Mouse (Mus musculus) right cerebral cortex, postnatal 4 days (tissue): ENCODE measurements around the gene Gm11444.
A peak's percentile ranks its signal among the peaks of the same experiment; 100 is the strongest.

ENCODE experiments used
- DNase-seq: peaks from one replicate; pipeline ENCODE4 v3.0.0-alpha.2; 2022

The Gm11444 gene

DNA sequence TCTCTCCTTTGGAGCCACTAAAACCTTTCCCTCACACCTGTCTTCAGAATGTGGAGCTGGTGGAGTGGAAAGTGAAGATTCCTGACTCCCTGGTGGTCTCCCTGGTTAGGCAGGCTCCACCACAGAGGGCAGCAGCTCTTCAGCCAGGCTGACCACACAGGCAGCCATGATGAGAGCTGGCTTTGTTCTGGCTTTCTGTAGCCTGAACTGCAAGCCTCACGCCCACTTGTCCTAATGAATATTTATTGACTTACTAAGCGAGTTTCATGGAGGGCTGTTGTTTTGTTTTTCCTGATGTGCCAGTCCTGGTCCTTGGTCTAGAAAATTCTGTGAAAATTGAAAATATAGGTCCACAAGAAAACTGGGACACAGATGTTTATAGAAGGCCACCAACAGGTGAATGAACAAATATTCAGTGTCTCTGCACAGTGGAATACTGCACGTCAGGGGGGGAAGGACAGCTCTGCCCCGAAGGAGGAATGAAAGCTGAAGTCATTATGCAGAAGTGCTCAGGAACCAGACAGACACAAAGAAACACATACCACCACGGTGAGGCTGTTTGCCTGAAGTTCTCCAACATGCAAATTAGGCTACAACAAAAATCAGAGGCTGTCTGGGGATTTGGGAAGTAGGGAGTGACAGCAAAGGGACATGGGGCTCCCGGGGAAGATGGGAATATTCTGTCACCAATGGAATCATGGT is 8.0 kb upstream of the Gm11444 start:
- no peak for DNase-seq

DNA sequence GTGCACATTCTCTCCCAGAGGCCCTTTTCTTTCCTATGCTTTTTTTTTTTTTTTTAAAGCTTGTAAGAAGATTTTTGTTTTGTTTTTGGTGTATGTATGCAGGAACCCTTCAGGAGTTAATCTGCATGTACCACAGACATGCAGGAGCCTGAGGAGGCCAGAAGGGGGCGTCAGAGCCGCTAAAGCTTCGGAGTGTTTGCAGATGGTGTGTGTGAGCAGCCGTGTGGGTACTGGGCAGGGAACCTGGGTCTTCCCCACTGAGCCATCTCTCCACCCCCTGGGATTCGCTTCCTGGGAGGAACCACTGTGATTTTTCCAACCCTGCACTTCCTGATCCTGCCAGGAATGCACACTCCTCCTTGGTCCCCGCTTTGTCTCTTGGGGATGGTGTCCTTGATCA is 625 bp upstream of the Gm11444 start:
- DNase-seq = no peak

DNA sequence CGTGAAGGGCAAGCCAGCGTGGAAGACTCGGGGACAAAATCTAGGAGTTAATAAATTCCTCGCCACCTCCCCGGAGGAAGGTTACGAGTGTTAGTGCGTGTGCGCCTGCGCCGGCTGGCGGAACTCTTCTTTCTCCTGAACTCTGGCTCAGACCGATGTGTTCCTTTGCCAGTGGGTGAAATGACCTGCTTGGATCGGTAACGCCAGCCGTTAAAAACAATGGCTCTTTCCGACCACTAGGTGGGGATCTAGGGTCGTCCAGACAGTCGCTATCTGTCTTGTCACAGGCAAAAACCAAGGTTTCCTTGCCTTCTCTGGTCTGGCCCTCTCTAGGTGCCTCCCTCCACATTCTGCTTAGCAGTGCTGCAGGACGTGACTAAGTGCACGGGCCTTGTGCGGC is 1.1 kb downstream of the Gm11444 start:
- no peak for DNase-seq

DNA sequence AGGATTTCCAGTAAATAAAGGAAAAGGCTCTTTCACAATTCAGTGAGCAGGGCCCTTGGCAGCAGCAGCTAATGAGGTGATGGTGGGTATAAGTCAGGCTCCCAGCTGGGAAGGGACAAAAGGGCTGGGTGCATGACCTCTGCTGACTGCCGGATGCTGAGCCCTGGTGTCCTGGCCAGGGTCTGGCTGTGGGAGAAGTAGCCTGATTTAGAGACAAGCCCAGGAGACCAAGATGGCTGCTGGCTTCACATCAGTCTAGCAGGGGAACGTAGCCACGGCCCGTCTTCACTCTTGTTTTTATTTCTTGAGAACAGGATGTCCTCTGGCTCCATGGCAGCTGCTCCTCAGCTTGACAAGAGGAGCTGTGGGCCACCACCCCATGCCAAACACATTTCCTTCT is 3.6 kb downstream of the Gm11444 start:
- no peak for DNase-seq

DNA sequence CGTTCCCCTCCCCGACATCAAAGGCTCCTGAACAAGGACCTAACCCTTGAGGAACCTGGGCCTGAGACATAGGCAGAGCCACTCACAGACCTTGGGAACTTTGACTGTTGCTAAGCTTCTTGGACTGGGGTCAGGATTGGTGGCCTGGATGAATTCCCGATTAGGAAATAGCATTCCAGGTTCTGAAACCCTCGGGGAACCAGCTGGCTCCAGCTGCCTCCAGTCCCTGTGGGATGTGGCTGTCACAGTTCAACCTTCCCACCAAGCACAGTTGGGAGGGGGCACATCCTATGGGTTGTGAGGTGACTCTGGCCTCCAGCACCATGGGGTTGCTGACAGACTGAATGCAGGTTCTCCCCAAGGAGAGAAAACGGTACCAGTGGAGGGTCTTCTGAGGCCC is 4.2 kb downstream of the Gm11444 start:
- no peak for DNase-seq

DNA sequence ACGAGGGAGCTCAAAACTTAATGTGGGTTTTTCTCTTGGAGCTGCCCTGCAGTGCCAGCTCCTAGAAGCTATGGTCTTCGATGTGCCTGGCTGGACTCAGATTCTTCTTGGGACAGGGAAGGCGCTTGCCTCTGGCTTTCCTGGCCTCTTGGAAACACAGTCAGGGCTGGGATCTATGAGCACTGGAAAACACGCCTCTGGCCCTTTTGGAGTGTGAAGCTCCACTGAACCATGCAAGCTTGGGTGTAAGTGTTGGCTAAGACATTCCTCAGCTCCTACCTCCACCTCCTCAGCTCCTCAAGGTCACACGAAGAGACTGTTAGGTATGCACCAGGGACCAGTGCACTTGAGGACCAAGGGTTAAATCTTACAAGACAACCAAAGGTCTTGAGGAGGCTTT is 5.2 kb downstream of the Gm11444 start:
- DNase-seq = no peak

DNA sequence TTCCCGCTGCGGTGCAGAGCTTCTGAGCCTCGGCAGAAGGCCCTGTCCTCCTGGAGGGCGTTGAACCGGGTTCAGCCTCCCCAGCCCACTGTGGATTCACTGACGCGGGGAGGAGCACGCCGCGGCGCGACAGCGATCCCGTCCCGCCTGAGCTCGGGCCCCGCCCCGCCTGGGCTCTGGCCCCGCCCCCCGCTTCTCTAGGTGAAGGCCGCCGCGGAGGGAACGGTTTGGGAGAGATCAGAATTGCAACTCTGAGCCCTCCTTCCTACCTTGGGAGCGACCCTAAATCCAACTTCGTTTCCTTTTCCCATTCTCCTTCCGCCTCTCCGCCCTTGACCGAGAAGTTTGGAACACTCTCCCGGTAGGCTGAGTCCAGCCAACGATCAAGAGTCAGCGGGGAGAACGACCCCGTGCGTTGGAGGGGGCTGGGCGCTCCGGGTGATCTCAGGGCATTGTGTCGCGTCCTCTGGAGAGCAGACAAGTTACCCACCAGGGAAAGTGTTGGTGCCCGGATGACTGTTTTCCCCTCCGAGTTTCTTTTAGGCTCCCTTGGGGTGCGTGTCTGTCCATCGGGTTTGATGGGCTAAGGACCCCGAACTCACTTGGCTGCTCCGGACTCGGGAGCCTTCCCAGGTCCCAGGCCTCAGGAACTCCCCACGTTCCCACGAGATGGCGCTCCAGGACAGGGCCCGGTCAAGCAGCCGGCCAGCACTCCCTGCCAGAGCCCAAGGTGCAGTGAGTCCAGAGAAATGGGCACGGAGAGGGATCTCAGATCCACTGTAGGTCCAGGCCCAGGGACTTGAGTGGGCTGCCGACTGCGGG is 5.8 kb downstream of the Gm11444 start:
- peak; percentile 82 for DNase-seq

DNA sequence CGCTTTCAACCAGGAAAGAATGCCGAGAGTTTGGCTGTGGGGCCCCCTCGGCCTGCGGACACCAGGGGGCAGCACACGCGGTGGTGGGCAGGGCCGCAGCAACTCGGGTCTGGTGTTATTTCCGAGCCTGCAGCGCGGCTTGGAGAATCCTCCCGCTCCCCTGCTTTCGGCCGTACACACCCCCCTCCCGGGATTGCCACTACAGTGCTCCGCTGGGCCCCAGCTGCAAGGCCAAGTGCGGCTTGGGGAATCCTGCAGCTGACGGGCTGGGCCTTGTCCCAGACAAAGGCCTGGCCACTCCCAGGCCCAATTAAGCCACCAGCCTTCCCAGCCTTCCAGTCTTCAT is 6.8 kb downstream of the Gm11444 start:
- peak; percentile 67 for DNase-seq

DNA sequence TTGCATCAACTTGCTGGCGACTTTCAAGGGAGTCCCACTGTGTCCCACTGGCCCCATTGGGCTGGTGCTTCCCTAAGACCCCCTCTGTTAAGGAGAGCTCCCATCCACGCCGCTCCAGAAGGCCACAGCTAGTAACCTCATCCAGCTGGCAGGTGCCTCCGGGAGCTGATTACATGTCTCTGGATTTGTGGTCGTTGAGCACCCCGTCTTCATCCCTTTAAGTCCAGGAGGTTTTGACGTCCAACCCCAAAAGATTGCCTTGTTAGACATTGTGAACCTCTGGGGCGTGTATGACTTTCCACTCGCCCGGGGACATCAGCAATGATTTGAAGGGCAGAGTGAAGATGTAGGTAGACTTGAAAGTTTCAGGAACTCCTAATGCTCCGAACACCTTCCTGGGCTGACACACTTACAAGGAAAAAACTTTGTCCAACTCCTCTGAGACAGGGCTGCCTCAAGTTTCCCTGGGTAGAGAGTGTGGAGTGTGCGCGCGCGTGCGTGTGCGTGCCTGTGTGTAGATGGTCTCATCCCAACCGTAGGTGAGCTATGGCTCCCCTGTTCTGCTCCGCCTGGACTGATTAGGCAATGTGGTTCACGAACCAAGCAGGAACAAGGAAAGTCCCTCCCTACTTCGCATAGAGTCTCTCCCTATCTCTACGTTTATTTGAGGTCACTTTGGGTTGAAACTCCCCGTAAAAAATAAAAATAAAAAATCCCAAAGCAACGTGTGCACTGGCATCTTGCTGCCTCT is 7.4 kb downstream of the Gm11444 start:
- no peak for DNase-seq

DNA sequence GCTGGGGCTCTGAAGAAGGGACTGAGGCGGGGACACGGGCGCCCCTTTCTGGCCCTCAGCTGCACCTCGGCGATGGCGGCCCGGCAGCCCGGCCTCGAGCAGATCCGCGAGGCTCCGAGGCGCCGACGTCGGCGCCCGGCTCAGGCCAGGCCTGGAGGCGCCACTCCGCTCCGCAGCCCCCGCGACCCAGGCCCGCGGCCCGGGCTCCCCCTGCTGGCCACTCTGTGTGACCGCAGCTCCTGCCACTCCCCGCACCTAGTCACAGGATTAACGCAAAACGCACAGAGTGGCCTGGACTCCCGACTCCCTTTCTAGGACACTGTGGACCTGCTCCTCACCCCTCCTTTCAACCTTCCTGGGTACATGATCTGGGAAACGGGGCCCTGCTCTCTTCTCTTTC is 8.2 kb downstream of the Gm11444 start:
- DNase-seq = peak; percentile 75

DNA sequence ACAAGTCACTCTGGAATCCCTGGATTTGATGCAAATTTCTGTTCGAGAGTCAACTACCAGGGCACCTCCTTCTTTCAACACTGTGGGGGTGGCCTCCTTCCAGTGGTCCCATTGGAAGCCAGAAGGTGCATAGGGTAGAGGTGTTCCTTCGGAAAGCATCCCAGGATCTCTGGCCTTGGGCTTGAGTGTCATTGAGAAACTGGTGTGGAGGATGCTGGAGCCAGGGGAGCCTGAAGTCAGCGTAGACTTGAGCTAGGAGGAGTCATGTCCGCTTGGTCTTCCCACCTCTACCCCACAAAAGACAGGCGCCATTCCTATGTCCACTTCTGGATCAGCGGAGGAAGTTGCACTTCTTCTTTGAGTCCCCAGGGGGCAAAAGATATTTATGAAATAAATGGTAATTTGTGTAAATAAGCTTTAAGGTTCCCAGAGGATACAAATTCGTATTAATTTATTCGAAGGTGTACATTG is 8.9 kb downstream of the Gm11444 start:
- no peak for DNase-seq

DNA sequence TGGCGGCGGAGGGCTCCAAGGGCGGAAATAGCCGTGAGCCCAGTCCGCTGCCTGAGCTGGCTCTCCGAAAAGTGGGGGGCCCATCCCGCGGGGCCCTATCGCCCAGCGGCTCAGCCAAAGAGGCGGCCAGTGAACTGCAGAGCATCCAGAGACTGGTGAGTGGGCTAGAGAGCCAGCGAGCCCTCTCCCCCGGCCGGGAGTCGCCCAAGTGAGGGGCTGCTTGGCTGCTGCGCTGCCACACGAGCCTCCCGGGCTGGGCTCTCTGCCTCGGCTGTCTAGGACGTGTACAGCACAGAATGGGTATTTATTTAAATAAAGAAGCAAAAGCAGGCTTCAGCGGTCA is 9.4 kb downstream of the Gm11444 start:
- DNase-seq = no peak

DNA sequence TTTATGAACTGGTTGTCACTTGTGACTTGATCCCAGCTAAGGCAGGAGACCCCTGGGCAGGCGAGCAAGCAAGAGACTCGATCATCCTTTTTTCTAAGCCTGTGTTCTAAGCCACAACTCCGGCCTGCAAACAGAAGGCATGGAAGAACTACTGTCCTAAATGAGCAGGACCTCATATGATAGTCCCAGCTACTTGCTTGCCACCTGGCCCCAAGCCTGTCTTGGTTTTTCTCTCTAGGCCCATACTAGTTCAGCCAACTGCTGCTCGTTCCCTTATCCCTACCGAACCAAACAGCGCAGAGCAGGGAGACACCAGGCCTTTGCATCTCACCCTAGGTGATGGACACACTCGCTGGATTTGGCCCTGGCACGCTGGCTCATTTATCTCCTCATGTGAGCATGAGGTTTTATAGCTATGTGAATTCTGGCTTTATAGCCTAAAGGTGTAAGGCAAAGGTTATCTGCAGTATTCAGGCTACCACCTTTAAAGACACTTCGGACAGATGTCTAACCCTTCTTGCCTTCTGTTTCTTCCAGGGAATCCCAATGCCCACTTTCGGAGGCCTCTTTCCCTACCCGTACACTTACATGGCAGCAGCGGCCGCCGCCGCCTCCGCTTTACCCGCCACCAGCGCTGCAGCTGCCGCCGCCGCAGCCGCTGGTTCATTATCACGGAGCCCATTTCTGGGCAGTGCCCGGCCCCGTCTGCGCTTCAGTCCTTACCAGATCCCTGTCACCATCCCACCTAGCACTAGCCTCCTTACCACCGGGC is 9.9 kb downstream of the Gm11444 start:
- no peak for DNase-seq

DNA sequence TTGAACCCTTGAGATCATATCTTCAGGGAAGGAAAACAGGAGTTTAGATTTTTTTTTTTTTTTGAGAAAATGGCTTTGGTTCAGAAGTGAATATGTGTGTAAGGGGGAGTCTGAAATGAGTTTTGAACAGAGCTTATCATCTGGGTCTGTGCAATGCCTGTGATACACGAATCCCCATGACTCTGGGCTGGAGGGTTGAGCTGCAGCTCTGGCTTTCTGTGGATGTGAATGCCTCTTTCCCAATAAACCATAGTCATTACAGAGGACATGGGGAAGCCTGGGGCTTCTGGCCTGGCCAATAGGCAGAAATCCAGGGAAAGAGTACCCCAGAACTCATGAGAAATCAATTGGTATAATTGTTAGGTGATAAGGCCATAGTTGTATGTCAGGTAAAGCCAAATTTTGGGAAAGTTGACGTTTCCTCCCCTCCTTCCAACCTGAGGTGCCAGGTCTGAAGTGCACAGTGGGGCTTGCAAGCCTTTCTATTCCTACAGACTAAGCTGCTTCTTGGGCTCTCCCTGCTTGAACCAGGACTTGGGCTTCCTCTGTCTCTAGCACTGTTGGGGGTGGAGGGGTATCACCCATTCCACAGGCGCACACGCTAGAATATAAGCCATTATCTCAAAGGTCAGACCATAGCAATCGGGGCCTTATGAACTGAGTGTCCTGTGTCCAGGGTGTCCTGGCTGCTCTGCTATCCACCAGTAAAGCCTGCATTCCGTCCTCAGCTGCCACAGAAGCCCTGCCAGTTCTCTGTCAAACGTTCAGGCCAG is 10.7 kb downstream of the Gm11444 start:
- no peak for DNase-seq

DNA sequence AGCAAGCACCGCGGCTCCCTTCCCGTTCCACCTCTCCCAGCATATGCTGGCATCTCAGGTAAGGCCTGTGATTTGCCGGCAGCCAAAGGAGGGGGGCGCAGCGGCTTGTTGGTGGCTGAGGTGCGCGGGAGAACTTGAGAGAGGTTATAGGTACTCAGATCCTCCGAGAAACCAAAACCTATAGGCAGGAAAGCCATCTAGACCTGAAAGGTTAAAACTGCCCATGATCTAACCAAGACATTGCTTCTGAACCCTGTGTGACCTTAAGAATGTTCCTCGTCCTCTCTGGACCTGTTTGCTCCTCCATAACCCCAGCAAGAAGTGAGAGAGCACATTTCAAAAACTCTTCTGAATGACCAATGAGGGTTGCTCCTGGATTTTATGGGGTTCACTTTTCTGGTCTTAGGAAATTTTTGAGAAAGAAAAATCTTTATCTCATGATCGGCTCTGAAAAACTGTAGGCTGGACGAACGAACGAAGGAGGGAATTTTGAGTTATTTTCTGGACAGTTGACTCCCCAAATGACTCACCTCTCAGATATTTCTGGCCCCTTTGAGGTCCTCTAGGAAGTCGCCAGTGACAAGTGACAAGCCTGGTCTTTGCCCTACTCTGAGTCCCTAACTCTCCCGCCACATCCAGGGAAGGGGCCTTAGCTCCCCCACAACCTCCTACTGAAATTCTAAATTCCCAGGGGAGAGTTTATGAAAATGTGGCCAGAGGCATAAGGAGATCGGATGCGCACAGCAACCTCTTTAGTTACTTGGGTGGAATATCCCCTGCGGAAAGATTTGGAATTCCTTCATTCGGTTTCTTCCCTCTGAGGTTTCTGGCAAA is 11.5 kb downstream of the Gm11444 start:
- no peak for DNase-seq

DNA sequence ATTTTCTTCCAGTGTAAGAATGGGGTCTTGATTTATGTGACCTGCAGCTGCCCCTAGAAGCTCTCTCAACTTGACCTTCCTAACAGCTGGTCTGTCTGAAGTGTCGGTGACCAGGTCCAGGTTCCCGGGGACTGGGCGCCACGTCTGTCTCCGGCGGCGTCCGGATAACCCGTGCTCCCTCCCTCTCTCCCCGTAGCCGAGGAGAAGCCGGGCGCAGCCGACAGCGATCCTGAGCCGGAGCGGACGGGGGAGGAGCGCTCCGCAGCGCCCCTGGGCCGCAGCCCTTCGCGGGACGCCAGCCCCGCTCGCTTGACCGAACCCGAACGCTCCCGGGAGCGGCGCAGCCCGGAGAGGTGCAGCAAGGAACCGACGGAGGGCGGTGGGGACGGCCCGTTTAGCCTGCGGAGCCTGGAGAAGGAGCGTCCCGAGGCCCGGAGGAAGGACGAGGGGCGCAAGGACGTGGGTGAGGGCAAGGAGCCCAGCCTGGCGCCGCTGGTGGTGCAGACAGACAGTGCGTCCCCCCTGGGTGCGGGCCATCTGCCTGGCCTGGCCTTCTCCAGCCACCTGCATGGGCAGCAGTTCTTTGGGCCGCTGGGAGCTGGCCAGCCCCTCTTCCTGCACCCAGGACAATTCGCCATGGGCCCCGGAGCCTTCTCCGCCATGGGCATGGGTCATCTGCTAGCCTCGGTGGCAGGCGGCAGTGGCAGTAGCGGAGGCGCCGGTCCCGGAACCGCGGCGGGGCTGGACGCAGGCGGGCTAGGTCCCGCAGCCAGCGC is 12.3 kb downstream of the Gm11444 start:
- DNase-seq = no peak

DNA sequence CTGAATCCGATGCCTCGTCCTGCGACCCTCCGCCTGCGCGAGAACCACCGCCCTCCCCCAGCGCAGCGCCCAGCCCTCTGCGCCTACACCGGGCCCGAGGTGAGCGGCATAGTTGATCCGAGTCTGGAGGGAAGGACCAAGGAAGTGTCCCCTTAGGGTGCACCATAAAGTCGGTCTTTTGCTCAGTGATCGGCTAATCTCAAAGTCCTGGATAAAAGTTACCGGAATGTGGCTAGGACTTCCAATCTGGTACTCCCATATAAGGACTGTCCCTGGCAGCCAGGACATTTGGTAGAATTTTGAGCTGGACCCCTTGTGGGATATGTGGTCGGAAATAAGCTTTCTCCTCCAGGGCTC is 12.9 kb downstream of the Gm11444 start:
- DNase-seq = no peak

DNA sequence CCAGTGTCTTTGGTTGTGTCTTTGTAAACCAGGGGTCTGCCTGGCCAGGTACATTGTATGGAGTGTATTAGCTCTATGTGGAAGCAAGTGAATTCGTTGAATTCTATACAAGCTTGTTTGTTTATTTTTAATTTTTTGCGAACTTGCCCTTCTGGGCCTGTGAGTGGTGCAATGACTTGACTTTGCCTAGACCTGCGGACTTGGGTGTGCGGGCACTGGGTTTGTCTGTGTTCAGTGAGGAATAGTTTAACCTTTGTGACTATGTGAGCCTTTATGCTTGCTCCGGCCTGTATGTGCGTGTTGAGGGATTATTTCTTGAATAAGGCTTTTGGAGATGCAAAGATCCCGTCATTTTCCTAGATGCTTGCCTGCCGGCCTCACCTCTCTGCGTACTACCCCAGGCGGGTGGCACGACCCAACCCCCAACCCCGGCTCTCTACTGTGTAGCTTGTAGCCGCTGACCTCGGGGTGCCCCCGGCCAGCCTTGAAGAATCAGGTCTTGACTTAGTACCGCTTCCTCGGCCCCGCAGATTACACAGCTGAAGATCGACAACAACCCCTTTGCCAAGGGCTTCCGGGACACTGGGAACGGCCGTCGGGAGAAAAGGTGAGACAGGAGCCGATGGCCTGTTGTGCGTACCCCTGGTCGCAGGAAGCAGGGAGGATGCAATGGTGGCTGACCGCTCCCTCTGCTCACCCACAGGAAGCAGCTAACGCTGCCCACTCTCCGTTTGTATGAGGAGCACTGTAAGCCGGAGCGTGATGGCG is 13.4 kb downstream of the Gm11444 start:
- no peak for DNase-seq

DNA sequence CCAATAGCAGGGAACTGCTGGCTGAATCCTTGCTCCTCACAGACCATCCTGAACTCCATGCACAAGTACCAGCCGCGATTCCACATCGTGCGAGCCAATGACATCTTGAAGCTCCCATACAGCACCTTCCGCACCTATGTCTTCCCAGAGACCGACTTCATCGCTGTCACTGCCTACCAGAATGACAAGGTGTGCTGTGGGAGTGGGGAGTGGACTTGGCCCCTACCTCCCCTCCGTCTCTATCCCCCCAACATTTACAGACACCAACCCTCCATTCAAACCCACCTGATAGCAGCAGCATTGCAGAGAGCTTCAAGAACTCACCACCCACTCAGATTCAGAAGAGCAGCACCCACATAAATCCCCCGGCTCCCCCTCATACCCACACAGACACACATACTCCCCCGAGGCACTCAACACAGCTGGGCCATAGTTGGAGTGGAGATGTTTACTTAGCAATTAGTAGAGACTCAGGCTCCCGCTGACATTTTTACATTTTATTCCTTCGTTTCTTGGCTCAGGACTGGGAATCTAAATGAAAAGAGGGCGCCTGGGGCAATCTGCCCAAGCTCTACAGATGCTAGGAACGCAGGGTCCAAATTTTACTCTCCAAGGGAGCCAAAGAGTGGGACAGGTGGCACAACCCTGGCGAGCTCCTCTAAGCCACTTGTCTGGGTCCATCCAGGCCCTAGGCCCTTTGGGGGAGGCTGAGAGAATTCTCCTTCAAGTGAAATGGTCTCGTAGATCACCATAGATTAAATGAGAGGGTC is 14.2 kb downstream of the Gm11444 start:
- DNase-seq = no peak
